Mouse (Mus musculus) liver, embryonic 16.5 days (tissue): ENCODE measurements around the gene Prdm10. TPM values are rescaled to one million over a fixed set of nuclear protein-coding genes. Genes with fewer than 3 reads are reported as not detected.

Source experiments
- ATAC-seq: fragments of 200-750 bp; cut with Nextera tagmentation; 2 replicates; pipeline ENCODE4 v1.8.0; 2017; ENCODE audit warnings: low read depth, mild to moderate bottlenecking, moderate number of reproducible peaks, moderate library complexity
- H3K27ac ChIP-seq: fragments of 300-500 bp; sonication (generic); 2 replicates; pipeline ENCODE4 v1.5.1; 2014; ENCODE audit warnings: mild to moderate bottlenecking, low read length
- H3K27me3 ChIP-seq: fragments of 300-500 bp; sonication (generic); 2 replicates; pipeline ENCODE4 v1.6.1; 2014; ENCODE audit warnings: low read depth, low read length, mixed read lengths; ENCODE audit not compliant: control insufficient read depth, insufficient read depth
- H3K36me3 ChIP-seq: fragments of 300-500 bp; sonication (generic); 2 replicates; pipeline ENCODE4 v1.6.1; 2014; ENCODE audit warnings: mild to moderate bottlenecking; ENCODE audit not compliant: control insufficient read depth, insufficient read depth
- H3K4me1 ChIP-seq: fragments of 300-500 bp; sonication (generic); 2 replicates; pipeline ENCODE4 v1.6.1; 2014; ENCODE audit warnings: low read depth, low read length, mixed read lengths; ENCODE audit not compliant: control insufficient read depth
- H3K4me2 ChIP-seq: fragments of 300-500 bp; sonication (generic); 2 replicates; pipeline ENCODE4 v1.6.1; 2014; ENCODE audit warnings: low read depth, low read length, mixed read lengths
- H3K4me3 ChIP-seq: fragments of 300-500 bp; sonication (generic); 2 replicates; pipeline ENCODE4 v1.5.1; 2014; ENCODE audit warnings: low read depth, mild to moderate bottlenecking, low read length
- H3K9ac ChIP-seq: fragments of 300-500 bp; sonication (generic); 2 replicates; pipeline ENCODE4 v1.6.1; 2014; ENCODE audit warnings: low read depth, low read length
- H3K9me3 ChIP-seq: fragments of 300-500 bp; sonication (generic); replicated peaks from 2 replicates; pipeline ENCODE4 v1.6.1; 2016; ENCODE audit warnings: low read length; ENCODE audit not compliant: control insufficient read depth
- WGBS: fragments of 180-500 bp; shearing (Covaris S2); extraction: QIAGEN DNeasy Blood & Tissue Kit; methylation state at CpG from one replicate; pipeline ENCODE4 v1.1.7; 2014; ENCODE audit not compliant: insufficient replicate concordance; 5-methylcytosine and 5-hydroxymethylcytosine counted together
- polyA plus RNA-seq: library from polyadenylated mRNA; unstranded; fragments of >200 nt; fragmentation: Nextera tagmentation; extraction: Ambion mirVana; gene quantifications from 2 replicates; pipeline ENCODE4 v1.2.1, GENCODE M21; 2015

Prdm10 gene
- polyA plus RNA-seq, 1 experiment from 2014 or later, result 3.1 TPM

GRCm38 (mm10) chr9:31321526-31321925 is 41.2 kb downstream of the Prdm10 start:
- Histone ChIP-seq H3K36me3 (no peaks in the 10 kb centered on the region), H3K27me3 (no peaks in the 10 kb centered on the region), H3K9ac (no peak overlapping the region), H3K27ac (no peak overlapping the region), H3K4me3 (no peak overlapping the region), H3K9me3 (no peaks in the 10 kb centered on the region), H3K4me2 (no peak overlapping the region), H3K4me1 (peaks cover 11% of the 10 kb centered on the region)
- WGBS, result 64% methylated on average over 4 of the region's 4 CpGs
- ATAC-seq, result no peak

- Histone ChIP-seq H3K4me1 (peaks cover 11% of the 10 kb centered on the region), H3K27me3 (no peaks in the 10 kb centered on the region), H3K9me3 (no peaks in the 10 kb centered on the region), H3K4me2 (no peak overlapping the region), H3K9ac (no peak overlapping the region), H3K27ac (no peak overlapping the region), H3K36me3 (no peaks in the 10 kb centered on the region), H3K4me3 (no peak overlapping the region)
- peak; percentile 53 for ATAC-seq
- WGBS, result 61% methylated on average over 5 of the region's 5 CpGs
Observed at GRCm38 (mm10) chr9:31322090-31322489, 41.8 kb downstream of the Prdm10 start.

GRCm38 (mm10) chr9:31330816-31331215 is 50.5 kb downstream of the Prdm10 start:
- H3K9me3 ChIP-seq, result no peaks in the 10 kb centered on the region
- H3K27ac ChIP-seq, result no peak overlapping the region
- H3K36me3 ChIP-seq, result no peaks in the 10 kb centered on the region; the same call in 1 of the 2 replicates
- H3K4me3 ChIP-seq, result no peak overlapping the region
- H3K27me3 ChIP-seq, result no peaks in the 10 kb centered on the region
- no peak overlapping the region for H3K4me2 ChIP-seq
- 74% methylated on average over 3 of the region's 3 CpGs for WGBS
- H3K9ac ChIP-seq, result no peak overlapping the region
- no peaks in the 10 kb centered on the region for H3K4me1 ChIP-seq
- no peak for ATAC-seq

- H3K9me3 ChIP-seq, result no peaks in the 10 kb centered on the region
- H3K4me2 ChIP-seq, result no peak overlapping the region
- H3K27me3 ChIP-seq, result no peaks in the 10 kb centered on the region
- ATAC-seq, result no peak
- H3K4me1 ChIP-seq, result no peaks in the 10 kb centered on the region
- 65% methylated on average over 4 of the region's 4 CpGs for WGBS
- H3K36me3 ChIP-seq, result no peaks in the 10 kb centered on the region; the same call in 1 of the 2 replicates
- H3K4me3 ChIP-seq, result no peak overlapping the region
- no peak overlapping the region for H3K9ac ChIP-seq
- no peak overlapping the region for H3K27ac ChIP-seq
Observed at GRCm38 (mm10) chr9:31331246-31331645, 50.9 kb downstream of the Prdm10 start.

- no peak overlapping the region for H3K27ac ChIP-seq
- H3K36me3 ChIP-seq, result no peaks in the 10 kb centered on the region; the same call in 1 of the 2 replicates
- ATAC-seq, result no peak
- H3K27me3 ChIP-seq, result no peaks in the 10 kb centered on the region
- no peaks in the 10 kb centered on the region for H3K4me1 ChIP-seq
- H3K4me2 ChIP-seq, result no peak overlapping the region
- 68% methylated on average over 3 of the region's 3 CpGs for WGBS
- H3K9me3 ChIP-seq, result no peaks in the 10 kb centered on the region
- H3K4me3 ChIP-seq, result no peak overlapping the region
- H3K9ac ChIP-seq, result no peak overlapping the region
Observed at GRCm38 (mm10) chr9:31331906-31332305, 51.6 kb downstream of the Prdm10 start.

GRCm38 (mm10) chr9:31332826-31333225 is 52.5 kb downstream of the Prdm10 start:
- no peaks in the 10 kb centered on the region; the same call in 1 of the 2 replicates for H3K36me3 ChIP-seq
- no peak overlapping the region for H3K27ac ChIP-seq
- no peak overlapping the region for H3K9ac ChIP-seq
- no peaks in the 10 kb centered on the region for H3K4me1 ChIP-seq
- ATAC-seq, result no peak
- H3K9me3 ChIP-seq, result no peaks in the 10 kb centered on the region
- no peak overlapping the region for H3K4me2 ChIP-seq
- H3K27me3 ChIP-seq, result no peaks in the 10 kb centered on the region
- H3K4me3 ChIP-seq, result no peak overlapping the region

GRCm38 (mm10) chr9:31334991-31335390 is 54.7 kb downstream of the Prdm10 start:
- Histone ChIP-seq H3K4me1 (no peaks in the 10 kb centered on the region), H3K4me3 (no peak overlapping the region), H3K9me3 (no peaks in the 10 kb centered on the region), H3K36me3 (no peaks in the 10 kb centered on the region; the same call in 1 of the 2 replicates), H3K27ac (no peak overlapping the region), H3K9ac (no peak overlapping the region), H3K4me2 (no peak overlapping the region), H3K27me3 (no peaks in the 10 kb centered on the region)
- WGBS, result 84% methylated on average over 6 of the region's 6 CpGs
- ATAC-seq, result no peak

- H3K4me1 ChIP-seq, result no peaks in the 10 kb centered on the region
- ATAC-seq, result no peak
- H3K9ac ChIP-seq, result no peak overlapping the region
- H3K27me3 ChIP-seq, result no peaks in the 10 kb centered on the region
- no peaks in the 10 kb centered on the region for H3K9me3 ChIP-seq
- WGBS, result 76% methylated on average over 11 of the region's 11 CpGs
- no peaks in the 10 kb centered on the region; the same call in 1 of the 2 replicates for H3K36me3 ChIP-seq
- H3K27ac ChIP-seq, result no peak overlapping the region
- no peak overlapping the region for H3K4me3 ChIP-seq
- H3K4me2 ChIP-seq, result no peak overlapping the region
Observed at GRCm38 (mm10) chr9:31344289-31344831, 64.0 kb downstream of the Prdm10 start.

GRCm38 (mm10) chr9:31346575-31347080 is 66.3 kb downstream of the Prdm10 start:
- 70% methylated on average over 15 of the region's 15 CpGs for WGBS
- Histone ChIP-seq H3K27me3 (no peaks in the 10 kb centered on the region), H3K9ac (no peak overlapping the region)

More at GRCm38 (mm10) chr9:31346575-31347080, 66.3 kb downstream of the Prdm10 start:
- no peak overlapping the region for H3K27ac ChIP-seq
- no peak overlapping the region for H3K4me3 ChIP-seq
- no peaks in the 10 kb centered on the region; the same call in 1 of the 2 replicates for H3K36me3 ChIP-seq
- no peak for ATAC-seq
- no peaks in the 10 kb centered on the region for H3K9me3 ChIP-seq
- H3K4me1 ChIP-seq, result no peaks in the 10 kb centered on the region
- H3K4me2 ChIP-seq, result no peak overlapping the region
